In the genomic region with DNA sequence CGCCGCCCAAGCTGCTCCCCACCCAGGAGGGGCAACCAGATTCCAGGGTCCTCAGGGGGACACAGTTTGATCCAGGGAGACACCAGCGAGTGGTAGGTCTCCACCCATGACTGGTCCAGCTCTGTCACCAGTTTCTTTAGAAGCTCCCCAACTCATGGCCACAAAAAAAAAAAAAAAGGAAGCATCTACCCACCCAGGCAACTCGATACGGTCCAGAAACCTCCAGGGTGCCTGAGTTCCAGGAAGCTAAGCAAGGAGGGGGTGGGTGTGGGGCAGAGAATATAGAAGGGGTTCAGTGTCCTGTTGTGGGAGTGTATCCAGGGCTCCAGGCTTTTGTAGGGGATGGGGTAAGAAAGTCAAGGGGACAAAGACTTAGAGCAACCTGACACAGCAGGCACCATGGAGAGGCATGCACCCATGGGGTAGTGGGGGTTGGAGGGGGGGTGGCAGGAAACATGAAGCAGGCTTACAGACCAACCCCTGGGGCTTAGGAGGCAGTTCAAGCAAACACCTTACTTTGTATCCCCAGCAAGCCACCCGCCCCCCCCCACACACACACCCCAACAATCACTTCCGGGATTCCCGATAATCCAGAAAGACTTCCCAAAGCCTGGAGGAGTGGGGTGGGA, we compare ENCODE assay signal across 9 mouse cellular contexts. TPM values are rescaled to one million over a fixed set of nuclear protein-coding genes. Genes with fewer than 3 reads are reported as not detected.
DNase-seq lines count a peak whose midpoint lies in the region; ATAC-seq lines count a peak whose summit lies in the region.
"Had no signal": no experiment of that assay in that cellular context is flagged by ENCODE, and none has a peak within 500 bp of the region (broad histone marks: within the 10 kb centered on the region; RNA-seq: fewer than 3 reads in every experiment).

No protein-coding gene starts in this region.

- peak overlapping the region; percentile 44 for H3K4me3 ChIP-seq in heart, embryonic 15.5 days
- no peak overlapping the region for H3K4me3 ChIP-seq in forebrain, embryonic 15.5 days
- H3K4me3 ChIP-seq in midbrain, embryonic 11.5 days (ENCODE audit: low read depth, low read length) = peak overlapping the region; percentile 14

- no peak for DNase-seq in heart, postnatal 4 days
- DNase-seq in ES-CJ7 (ENCODE audit: low read depth, low spot score) = peak; percentile 58
- peak; percentile 88 for DNase-seq in midbrain, embryonic 11.5 days (ENCODE audit: low spot score, missing footprints)
- no peak for DNase-seq in thymus, postnatal 36 days
- DNase-seq in B cell, adult 2 months = no peak
- DNase-seq in embryo, embryonic 10 days (ENCODE audit: low spot score) = no peak

- peak overlapping the region; percentile 45; the same call in 1 of the 2 replicates for H3K9ac ChIP-seq in heart, embryonic 15.5 days
- no peak overlapping the region for H3K9ac ChIP-seq in forebrain, embryonic 15.5 days (replicated peaks)
- peak overlapping the region; percentile 52 for H3K9ac ChIP-seq in midbrain, embryonic 11.5 days (ENCODE audit: low read length)

- H3K4me2 ChIP-seq in heart, embryonic 15.5 days = peak overlapping the region; percentile 80
- H3K4me2 ChIP-seq in forebrain, embryonic 15.5 days (replicated peaks) = 0 out of 2 replicates have a peak overlapping the region, but pooled peaks have one; percentile 42
- H3K4me2 ChIP-seq in midbrain, embryonic 11.5 days = peak overlapping the region; percentile 36

- peaks cover 35% of the 10 kb centered on the region for H3K4me1 ChIP-seq in heart, embryonic 15.5 days (replicated peaks)
- H3K4me1 ChIP-seq in forebrain, embryonic 15.5 days = peaks cover 40% of the 10 kb centered on the region
- peaks cover 60% of the 10 kb centered on the region for H3K4me1 ChIP-seq in midbrain, embryonic 11.5 days (ENCODE audit: control insufficient read depth, insufficient read depth, low read length)

- no peaks in the 10 kb centered on the region for H3K27me3 ChIP-seq in heart, embryonic 15.5 days
- H3K27me3 ChIP-seq in forebrain, embryonic 15.5 days = no peaks in the 10 kb centered on the region
- no peaks in the 10 kb centered on the region for H3K27me3 ChIP-seq in midbrain, embryonic 11.5 days (ENCODE audit: control insufficient read depth, insufficient read depth, low read length)

- no peak for ATAC-seq in heart, embryonic 15.5 days (replicated peaks; ENCODE audit: insufficient number of reproducible peaks, insufficient read depth, low FRiP score, low read depth)
- ATAC-seq in forebrain, embryonic 15.5 days (replicated peaks) = no peak
- ATAC-seq in midbrain, embryonic 11.5 days (ENCODE audit: low FRiP score) = no peak

- H3K36me3 ChIP-seq in heart, embryonic 15.5 days = no peaks in the 10 kb centered on the region
- no peaks in the 10 kb centered on the region for H3K36me3 ChIP-seq in forebrain, embryonic 15.5 days
- H3K36me3 ChIP-seq in midbrain, embryonic 11.5 days (ENCODE audit: control insufficient read depth, insufficient read depth, low read length) = no peaks in the 10 kb centered on the region

- H3K27ac ChIP-seq in heart, embryonic 15.5 days = peak overlapping the region; percentile 76
- H3K27ac ChIP-seq in forebrain, embryonic 15.5 days (replicated peaks) = no peak overlapping the region
- H3K27ac ChIP-seq in midbrain, embryonic 11.5 days (ENCODE audit: low read depth, low read length) = peak overlapping the region; percentile 81
- H3K27ac ChIP-seq: macrophage had no signal

- H3K9me3 ChIP-seq in heart, embryonic 15.5 days (replicated peaks) = no peaks in the 10 kb centered on the region
- no peaks in the 10 kb centered on the region for H3K9me3 ChIP-seq in forebrain, embryonic 15.5 days
- H3K9me3 ChIP-seq in midbrain, embryonic 11.5 days (ENCODE audit: control insufficient read depth, low read length) = no peaks in the 10 kb centered on the region

- 10% methylated on average over 8 of the region's 8 CpGs for WGBS in heart, embryonic 15.5 days
- 14% methylated on average over 8 of the region's 8 CpGs for WGBS in forebrain, embryonic 15.5 days
- WGBS in midbrain, embryonic 11.5 days = 8% methylated on average over 8 of the region's 8 CpGs

RNA-seq across cellular contexts. Expression of gene Zfp423, which starts 20.0 kb away (rescaled TPM):
- polyA plus RNA-seq in heart, embryonic 15.5 days (2015; fragmentation: Nextera tagmentation; extraction: Ambion mirVana) = 3.6 and 6.6 TPM in 2 replicates
- 10 to 100 TPM; 12.9 to 16.2 TPM for total RNA-seq in heart, postnatal 4 days (2021)
- polyA plus RNA-seq in forebrain, embryonic 15.5 days (2015; fragmentation: Nextera tagmentation; extraction: Ambion mirVana) = 17.7 and 19.6 TPM in 2 replicates
- polyA plus RNA-seq in midbrain, embryonic 11.5 days (2014; fragmentation: Nextera tagmentation; extraction: Ambion mirVana) = 40.3 and 43.4 TPM in 2 replicates
- polyA plus RNA-seq: macrophage had no signal

Comparison
In these comparisons a context has a peak if more than half of its experiments do, and no peak if none do; other contexts are left out.
1. DNase-seq: peak in ES-CJ7 (single experiment) and midbrain, embryonic 11.5 days (single experiment); none in heart, postnatal 4 days (single experiment), thymus, postnatal 36 days (0 of 2), B cell, adult 2 months (0 of 2) and embryo, embryonic 10 days (single experiment).
2. Peak in every context shown above with its lines, with median percentiles within 50 percentile points of each other: H3K4me2 ChIP-seq.